Mouse (Mus musculus) spleen, postnatal 10 days (tissue): ENCODE data around the gene Mep1a.

ENCODE experiments used
- DNase-seq, 2 experiments: peaks; one replicate each; pipeline ENCODE4 v3.0.0; 2021 to 2022; ENCODE audit warnings: low spot score in 2 of 2

Mep1a gene

GRCm38 (mm10) chr17:43485982-43486381, 16.6 kb downstream of the Mep1a start:
- DNase-seq, result no peak

GRCm38 (mm10) chr17:43477621-43478020, 25.0 kb downstream of the Mep1a start:
- DNase-seq, result no peak

GRCm38 (mm10) chr17:43474775-43475174, 27.8 kb downstream of the Mep1a start:
- no peak for DNase-seq

- peak in 1 of 2 experiments; percentile 21 for DNase-seq
Measured at GRCm38 (mm10) chr17:43472558-43472957, 30.1 kb downstream of the Mep1a start.

- no peak for DNase-seq
Measured at GRCm38 (mm10) chr17:43470039-43470438, 32.6 kb downstream of the Mep1a start.

- DNase-seq, result peak; percentile 30 to 76
Measured at GRCm38 (mm10) chr17:43460245-43461181, 42.1 kb downstream of the Mep1a start.

GRCm38 (mm10) chr17:43459737-43460230, 42.8 kb downstream of the Mep1a start:
- no peak for DNase-seq

- peak; percentile 47 to 81 for DNase-seq
Measured at GRCm38 (mm10) chr17:43458598-43458997, 44.0 kb downstream of the Mep1a start.

GRCm38 (mm10) chr17:43451216-43451615, 51.4 kb downstream of the Mep1a start:
- DNase-seq, result no peak

- no peak for DNase-seq
Measured at GRCm38 (mm10) chr17:43434485-43434884, 68.1 kb downstream of the Mep1a start.

GRCm38 (mm10) chr17:43431692-43432091, 70.9 kb downstream of the Mep1a start:
- no peak for DNase-seq
